Mouse (Mus musculus) heart, postnatal 0 days (tissue): ENCODE results near the gene Slc5a8. TPM values are rescaled to one million over a fixed set of nuclear protein-coding genes. Genes with fewer than 3 reads are reported as not detected.

ENCODE experiments used
- ATAC-seq: fragments of 200-750 bp; cut with Nextera tagmentation; 2 replicates; pipeline ENCODE4 v1.8.0; 2017; ENCODE audit warnings: low read depth, moderate number of reproducible peaks, moderate library complexity; ENCODE audit not compliant: insufficient read depth
- DNase-seq: peaks from one replicate; pipeline ENCODE4 v3.0.0-alpha.2; 2016; ENCODE audit warnings: low spot score
- H3K27ac ChIP-seq: fragments of 300-500 bp; sonication (generic); 2 replicates; pipeline ENCODE4 v1.5.1; 2014; ENCODE audit warnings: low read depth, mild to moderate bottlenecking
- H3K27me3 ChIP-seq: fragments of 300-500 bp; sonication (generic); 2 replicates; pipeline ENCODE4 v1.6.1; 2014; ENCODE audit warnings: low read length, mixed read lengths; ENCODE audit not compliant: control insufficient read depth, insufficient read depth
- H3K36me3 ChIP-seq: fragments of 300-500 bp; sonication (generic); replicated peaks from 2 replicates; pipeline ENCODE4 v1.6.1; 2014; ENCODE audit warnings: low read length, mixed read lengths; ENCODE audit not compliant: control insufficient read depth, insufficient read depth
- H3K4me1 ChIP-seq: fragments of 300-500 bp; sonication (generic); 2 replicates; pipeline ENCODE4 v1.6.1; 2014; ENCODE audit warnings: antibody characterized with exemption; ENCODE audit not compliant: control insufficient read depth, insufficient read depth
- H3K4me2 ChIP-seq: fragments of 300-500 bp; sonication (generic); 2 replicates; pipeline ENCODE4 v1.6.1; 2014; ENCODE audit warnings: low read depth, mild to moderate bottlenecking, low read length, moderate library complexity
- H3K4me3 ChIP-seq: fragments of 300-500 bp; sonication (generic); 2 replicates; pipeline ENCODE4 v1.5.1; 2014; ENCODE audit warnings: low read depth, low read length
- H3K9ac ChIP-seq: fragments of 300-500 bp; sonication (generic); replicated peaks from 2 replicates; pipeline ENCODE4 v1.6.1; 2014; ENCODE audit warnings: low read depth, low read length, mixed read lengths
- H3K9me3 ChIP-seq: fragments of 300-500 bp; sonication (generic); replicated peaks from 2 replicates; pipeline ENCODE4 v1.6.1; 2016; ENCODE audit warnings: low read length; ENCODE audit not compliant: control insufficient read depth
- CTCF ChIP-seq: IDR thresholded peaks from 2 replicates; pipeline ENCODE4 v1.5.1; 2016; ENCODE audit warnings: antibody characterized with exemption, control low read depth, low read depth
- EP300 ChIP-seq: IDR thresholded peaks from 2 replicates; pipeline ENCODE4 v1.6.1; 2016; ENCODE audit warnings: antibody characterized with exemption, low read depth
- WGBS: fragments of 180-500 bp; shearing (Covaris S2); extraction: QIAGEN DNeasy Blood & Tissue Kit; methylation state at CpG from one replicate; pipeline ENCODE4 v1.1.7; 2014; 5-methylcytosine and 5-hydroxymethylcytosine counted together
- polyA plus RNA-seq: library from polyadenylated mRNA; unstranded; fragments of >200 nt; fragmentation: Nextera tagmentation; extraction: Ambion mirVana; gene quantifications from 2 replicates; pipeline ENCODE4 v1.2.1, GENCODE M21; 2015
- total RNA-seq: library from RNA; depleted of rRNA; stranded (reverse); fragments of >200 nt; gene quantifications from 2 replicates; pipeline ENCODE4 v1.2.3, GENCODE M21; 2014; ENCODE audit warnings: low replicate concordance

Slc5a8 gene
- total and polyA plus RNA-seq, 2 experiments from 2014 or later, result not detected

DNA sequence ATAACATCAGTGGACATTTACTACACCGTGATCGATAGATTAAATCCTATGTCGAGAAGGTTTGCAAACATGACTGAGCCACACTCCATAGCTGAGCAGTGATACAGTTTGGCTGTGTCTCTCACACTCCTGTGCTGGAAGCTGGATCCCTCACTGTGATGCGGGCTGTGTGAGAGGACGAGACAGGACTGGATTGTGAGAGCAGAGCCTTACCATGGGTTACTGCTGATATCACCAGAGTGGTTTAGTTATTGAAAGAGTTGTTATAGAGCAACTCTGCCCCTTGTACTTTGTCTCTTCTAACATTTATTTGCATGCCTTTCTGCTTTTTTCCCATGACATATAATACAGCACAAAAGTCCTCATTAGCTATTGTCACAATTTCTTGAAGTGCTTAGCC lies 23.5 kb upstream of the Slc5a8 start:
- Histone ChIP-seq H3K9me3 (no peaks in the 10 kb centered on the region), H3K27me3 (no peaks in the 10 kb centered on the region), H3K4me1 (no peaks in the 10 kb centered on the region), H3K4me3 (no peak overlapping the region), H3K27ac (no peak overlapping the region), H3K36me3 (no peaks in the 10 kb centered on the region), H3K9ac (no peak overlapping the region), H3K4me2 (no peak overlapping the region)
- ATAC-seq, result no peak
- TF ChIP-seq EP300, result no peak
- no peak for TF ChIP-seq CTCF
- WGBS, result 75% methylated on average over 5 of the region's 5 CpGs
- DNase-seq, result no peak

DNA sequence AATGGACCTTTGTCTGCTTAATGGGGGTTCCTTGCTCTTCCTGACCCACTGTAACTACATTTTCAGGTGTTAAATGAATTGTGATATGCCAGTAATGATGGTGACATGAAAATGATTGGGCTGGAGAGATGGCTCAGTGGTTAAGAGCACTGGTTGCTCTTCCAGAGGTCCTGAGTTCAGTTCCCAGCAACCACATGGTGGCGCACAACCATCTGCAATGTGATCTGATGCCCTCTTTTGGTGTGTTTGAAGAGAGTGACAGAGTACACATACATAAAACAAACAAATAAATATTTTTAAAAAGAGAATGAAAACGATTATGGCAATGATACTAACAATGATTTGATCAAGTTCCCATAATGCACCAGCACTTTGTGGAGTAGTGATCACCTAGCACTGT lies 19.8 kb upstream of the Slc5a8 start:
- Histone ChIP-seq H3K36me3 (no peaks in the 10 kb centered on the region), H3K27me3 (no peaks in the 10 kb centered on the region), H3K9ac (no peak overlapping the region), H3K9me3 (no peaks in the 10 kb centered on the region), H3K4me2 (no peak overlapping the region), H3K27ac (no peak overlapping the region), H3K4me3 (no peak overlapping the region), H3K4me1 (no peaks in the 10 kb centered on the region)
- DNase-seq, result no peak
- no peak for ATAC-seq
- TF ChIP-seq EP300 (no peak), CTCF (no peak)
- WGBS, result 50% methylated on average over 2 of the region's 2 CpGs

DNA sequence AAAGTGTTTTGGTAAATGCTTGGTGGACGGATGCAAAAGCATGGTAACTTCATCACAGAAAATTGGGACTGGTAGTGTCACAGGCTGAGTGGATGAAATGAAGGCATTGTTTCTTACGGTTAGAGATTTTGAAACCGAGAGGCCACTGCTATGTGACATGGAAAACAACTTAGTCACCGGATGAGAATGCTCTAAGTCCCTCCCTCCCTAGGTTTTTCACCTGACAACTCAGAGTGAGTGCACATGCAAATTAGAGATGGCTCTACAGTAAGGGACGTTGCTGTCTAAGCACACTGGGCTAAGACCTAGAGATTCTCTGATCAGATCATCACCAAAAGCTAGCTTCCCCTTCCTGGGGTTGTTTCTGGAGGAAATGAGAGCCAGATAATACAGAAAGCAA lies 10.9 kb upstream of the Slc5a8 start:
- no peak overlapping the region for H3K9ac ChIP-seq
- H3K4me1 ChIP-seq, result no peaks in the 10 kb centered on the region
- H3K4me2 ChIP-seq, result no peak overlapping the region
- H3K27me3 ChIP-seq, result no peaks in the 10 kb centered on the region
- no peak overlapping the region for H3K4me3 ChIP-seq
- no peaks in the 10 kb centered on the region for H3K9me3 ChIP-seq
- TF ChIP-seq EP300 (no peak), CTCF (no peak)
- WGBS, result 53% methylated on average over 5 of the region's 5 CpGs
- DNase-seq (no peak), ATAC-seq (no peak)
- no peak overlapping the region for H3K27ac ChIP-seq
- no peaks in the 10 kb centered on the region for H3K36me3 ChIP-seq

DNA sequence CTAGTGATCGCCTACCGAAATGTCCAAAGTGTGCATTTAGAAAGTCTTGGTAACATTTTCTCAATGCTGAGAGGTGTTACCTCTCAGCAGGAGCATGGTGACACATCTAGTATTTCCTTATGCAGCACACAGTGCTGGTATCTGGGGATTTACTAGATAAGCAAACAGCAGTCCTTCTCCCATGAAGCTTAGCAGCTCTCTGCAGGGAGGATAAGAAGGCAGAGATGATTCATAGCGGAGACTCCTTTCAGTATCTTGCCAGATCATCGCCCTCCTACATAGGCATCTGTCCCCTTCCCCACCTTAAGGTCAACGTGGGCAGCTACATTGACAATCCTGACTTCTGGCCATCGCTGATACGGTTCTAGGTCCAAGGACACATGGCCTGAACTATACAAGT lies 8.4 kb upstream of the Slc5a8 start:
- H3K27me3 ChIP-seq, result no peaks in the 10 kb centered on the region
- TF ChIP-seq CTCF, result no peak
- TF ChIP-seq EP300, result no peak
- no peaks in the 10 kb centered on the region for H3K36me3 ChIP-seq
- no peak overlapping the region for H3K27ac ChIP-seq
- H3K4me1 ChIP-seq, result no peaks in the 10 kb centered on the region
- H3K9ac ChIP-seq, result no peak overlapping the region
- DNase-seq, result no peak
- no peaks in the 10 kb centered on the region for H3K9me3 ChIP-seq
- H3K4me2 ChIP-seq, result no peak overlapping the region
- 56% methylated on average over 7 of the region's 7 CpGs for WGBS
- no peak for ATAC-seq
- no peak overlapping the region for H3K4me3 ChIP-seq

DNA sequence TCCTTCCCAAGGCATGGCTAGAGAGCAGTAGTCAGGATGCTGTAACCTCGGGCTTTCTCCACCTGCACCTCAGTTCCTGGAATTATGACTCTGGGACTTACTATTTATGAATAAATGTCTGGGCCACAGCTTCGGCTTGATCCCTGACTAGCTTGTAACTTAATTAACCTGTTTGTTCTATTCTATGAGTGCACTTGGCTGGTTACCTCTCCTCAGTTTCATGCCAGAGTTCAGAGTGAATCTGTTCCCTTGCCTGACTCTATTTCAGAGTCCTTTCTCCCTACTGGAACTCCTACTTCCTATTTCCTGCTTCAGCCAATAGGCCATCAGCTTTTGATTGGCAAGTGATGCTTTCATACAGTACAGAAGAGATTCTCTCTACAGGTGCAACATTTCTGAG lies 2.1 kb upstream of the Slc5a8 start:
- H3K4me1 ChIP-seq, result 0 out of 2 replicates have a peak, but pooled peaks cover 3% of the 10 kb centered on the region
- TF ChIP-seq CTCF (no peak), EP300 (no peak)
- no peaks in the 10 kb centered on the region for H3K9me3 ChIP-seq
- H3K27ac ChIP-seq, result no peak overlapping the region
- H3K36me3 ChIP-seq, result no peaks in the 10 kb centered on the region
- no peak overlapping the region for H3K4me3 ChIP-seq
- no peak overlapping the region for H3K9ac ChIP-seq
- ATAC-seq (no peak), DNase-seq (no peak)
- no peak overlapping the region for H3K4me2 ChIP-seq
- 82% methylated on average over 2 of the region's 2 CpGs for WGBS
- peaks cover 19% of the 10 kb centered on the region for H3K27me3 ChIP-seq

DNA sequence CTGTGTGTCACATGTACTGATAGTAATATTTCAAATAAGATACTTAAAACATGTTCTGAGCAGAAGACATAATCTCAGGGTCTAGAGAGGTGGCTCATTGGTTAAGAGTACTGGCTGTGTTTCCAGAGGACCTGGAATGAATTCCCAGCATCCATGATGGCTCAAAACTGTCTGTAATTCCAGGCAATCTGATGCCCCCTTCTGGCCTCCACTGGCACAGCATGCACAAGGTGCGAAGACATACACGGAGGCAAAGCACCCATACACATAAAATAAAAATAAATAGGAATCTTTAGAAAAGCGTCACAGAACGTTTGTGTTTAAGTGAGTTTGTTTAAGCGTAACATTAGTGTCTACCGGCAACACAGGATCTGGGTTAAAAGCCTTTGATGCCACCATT lies 956 bp upstream of the Slc5a8 start:
- Histone ChIP-seq H3K36me3 (no peaks in the 10 kb centered on the region), H3K27me3 (peaks cover 19% of the 10 kb centered on the region), H3K4me3 (no peak overlapping the region), H3K4me2 (no peak overlapping the region), H3K27ac (no peak overlapping the region), H3K4me1 (0 out of 2 replicates have a peak, but pooled peaks cover 3% of the 10 kb centered on the region), H3K9me3 (no peaks in the 10 kb centered on the region), H3K9ac (no peak overlapping the region)
- ATAC-seq (no peak), DNase-seq (no peak)
- 75% methylated on average over 6 of the region's 6 CpGs for WGBS
- TF ChIP-seq CTCF (no peak), EP300 (no peak)
